Comparison of ENCODE assay signal across 17 mouse cellular contexts in genomic region chr2:59979488-59980220, GRCm38 (mm10).
DNase-seq lines count a peak whose midpoint lies in the region; ATAC-seq lines count a peak whose summit lies in the region.
"Had no signal": no experiment of that assay in that cellular context is flagged by ENCODE, and none has a peak within 500 bp of the region (broad histone marks: within the 10 kb centered on the region; RNA-seq: fewer than 3 reads in every experiment).

No protein-coding gene starts in this region.

- peaks cover 7% of the 10 kb centered on the region for H3K36me3 ChIP-seq in heart, embryonic 16.5 days (ENCODE audit: control insufficient read depth, insufficient read depth)
- H3K36me3 ChIP-seq in lung, embryonic 16.5 days (ENCODE audit: control insufficient read depth, insufficient read depth, low read length) = 0 out of 2 replicates have a peak, but pooled peaks cover 2% of the 10 kb centered on the region

- no peak overlapping the region for H3K9ac ChIP-seq in heart, embryonic 16.5 days (ENCODE audit: low read length)
- no peak overlapping the region for H3K9ac ChIP-seq in lung, embryonic 16.5 days (ENCODE audit: low read length)
- H3K9ac ChIP-seq: embryonic facial prominence, embryonic 13.5 days; forebrain, embryonic 13.5 days; lung, embryonic 15.5 days; midbrain, embryonic 12.5 days; stomach, embryonic 15.5 days had no signal

- H3K27me3 ChIP-seq in heart, embryonic 16.5 days (ENCODE audit: control insufficient read depth, insufficient read depth, low read length) = no peaks in the 10 kb centered on the region
- H3K27me3 ChIP-seq in lung, embryonic 16.5 days (ENCODE audit: control insufficient read depth, insufficient read depth, low read depth, low read length) = no peaks in the 10 kb centered on the region
- H3K27me3 ChIP-seq: embryonic facial prominence, embryonic 13.5 days; forebrain, embryonic 13.5 days; lung, embryonic 15.5 days; midbrain, embryonic 12.5 days; stomach, embryonic 15.5 days had no signal

- ATAC-seq in heart, embryonic 16.5 days (replicated peaks; ENCODE audit: extremely low read depth, insufficient read depth, low FRiP score) = peak; percentile 18
- ATAC-seq in lung, embryonic 16.5 days (ENCODE audit: low read depth) = peak; percentile 69
- ATAC-seq: activated CD4-positive, CD25-positive, alpha-beta regulatory T cell, adult 4 months; forebrain, embryonic 13.5 days had no signal

- no peak overlapping the region for H3K4me3 ChIP-seq in heart, embryonic 16.5 days (ENCODE audit: low read length)
- no peak overlapping the region for H3K4me3 ChIP-seq in lung, embryonic 16.5 days (ENCODE audit: low read length)
- H3K4me3 ChIP-seq: embryonic facial prominence, embryonic 13.5 days; forebrain, embryonic 13.5 days; lung, embryonic 15.5 days; midbrain, embryonic 12.5 days; stomach, embryonic 15.5 days had no signal

- H3K9me3 ChIP-seq in heart, embryonic 16.5 days (replicated peaks; ENCODE audit: control insufficient read depth, low read length) = no peaks in the 10 kb centered on the region
- H3K9me3 ChIP-seq in lung, embryonic 16.5 days (ENCODE audit: control insufficient read depth, low read length) = no peaks in the 10 kb centered on the region
- H3K9me3 ChIP-seq: embryonic facial prominence, embryonic 13.5 days; forebrain, embryonic 13.5 days; lung, embryonic 15.5 days; midbrain, embryonic 12.5 days; stomach, embryonic 15.5 days had no signal

- DNase-seq in heart, postnatal 4 days = no peak
- DNase-seq in lung, postnatal 10 days = no peak
- peak; percentile 40 for DNase-seq in NIH3T3 (ENCODE audit: low read depth)
- no peak for DNase-seq in left cerebral cortex, postnatal 10 days (ENCODE audit: extremely low spot score in 1 of 2, low spot score in 2 of 2)
- no peak for DNase-seq in layer of hippocampus, postnatal 25 days (ENCODE audit: extremely low spot score in 1 of 2, low spot score in 1 of 2)
- DNase-seq: cerebellum, adult 9-11 months; gastrocnemius, postnatal 10 days; kidney, adult 11 months; thymus, postnatal 4 days had no signal

- intact Hi-C loops in left cerebral cortex, postnatal 10 days (cut with DNase I) = no loop called here

- peak overlapping the region; percentile 17; the same call in 1 of the 2 replicates for H3K27ac ChIP-seq in heart, embryonic 16.5 days (ENCODE audit: low read length)
- no peak overlapping the region for H3K27ac ChIP-seq in lung, embryonic 16.5 days (ENCODE audit: low read length)
- H3K27ac ChIP-seq: embryonic facial prominence, embryonic 13.5 days; forebrain, embryonic 13.5 days; lung, embryonic 15.5 days; midbrain, embryonic 12.5 days; stomach, embryonic 15.5 days had no signal

- H3K4me1 ChIP-seq in heart, embryonic 16.5 days (ENCODE audit: control insufficient read depth, insufficient read depth, low read length) = peaks cover 13% of the 10 kb centered on the region
- H3K4me1 ChIP-seq in lung, embryonic 16.5 days (replicated peaks; ENCODE audit: control insufficient read depth, insufficient read depth, low read length) = peaks cover 8% of the 10 kb centered on the region; the same call in 1 of the 2 replicates
- H3K4me1 ChIP-seq: forebrain, embryonic 13.5 days; lung, embryonic 15.5 days; midbrain, embryonic 12.5 days had no signal

- H3K4me2 ChIP-seq in heart, embryonic 16.5 days (ENCODE audit: low read depth, low read length) = peak overlapping the region; percentile 28; the same call in 1 of the 2 replicates
- no peak overlapping the region for H3K4me2 ChIP-seq in lung, embryonic 16.5 days (ENCODE audit: low read depth, low read length)
- H3K4me2 ChIP-seq: embryonic facial prominence, embryonic 13.5 days; forebrain, embryonic 13.5 days; lung, embryonic 15.5 days; midbrain, embryonic 12.5 days; stomach, embryonic 15.5 days had no signal

- 31% methylated on average over 6 of the region's 6 CpGs for WGBS in heart, embryonic 16.5 days
- WGBS in lung, embryonic 16.5 days = 36% methylated on average over 6 of the region's 6 CpGs
